Mouse (Mus musculus) lung, adult 2 months (tissue): ENCODE data around the gene Pifo.

ENCODE experiments used
- CTCF ChIP-seq: fragments of 200-500 bp; IDR thresholded peaks from 2 replicates; pipeline ENCODE4 v1.5.1; 2011; ENCODE audit warnings: mild to moderate bottlenecking, low read length, control low read depth; ENCODE audit not compliant: insufficient read depth
- POLR2A ChIP-seq: fragments of 200-500 bp; IDR thresholded peaks from 2 replicates; pipeline ENCODE4 v1.6.1; 2011; ENCODE audit warnings: low read depth, mild to moderate bottlenecking, control low read depth, low read length, borderline replicate concordance; ENCODE audit errors: extremely low read depth

GRCm38 (mm10) chr3:106024135-106024534, 9.7 kb upstream of the Pifo start:
- no peak for TF ChIP-seq CTCF
- no peak for TF ChIP-seq POLR2A
